Mouse (Mus musculus) adrenal gland, adult 18-20 months (tissue): ENCODE measurements at regions not wholly inside any gene's neighbourhood (a gene's known extent, or its start where the extent isn't known, plus 50 kb on each side); places are given as distances from the start of the nearest gene placed in this dataset.
A peak's percentile ranks its signal among the peaks of the same experiment; 100 is the strongest.

Experiments used
- DNase-seq, 2 experiments: peaks; one replicate each; pipeline ENCODE4 v3.0.0; 2021 to 2022; ENCODE audit warnings: low spot score in 2 of 2

- no peak for DNase-seq
Observed at GRCm38 (mm10) chr10:98291617-98292016, 565.1 kb upstream of the C030005K15Rik start.

- no peak for DNase-seq
Observed at GRCm38 (mm10) chr10:98292140-98292539, 565.6 kb upstream of the C030005K15Rik start.

- DNase-seq = no peak
Observed at GRCm38 (mm10) chr10:98305667-98306066, 579.1 kb upstream of the C030005K15Rik start.

- no peak for DNase-seq
Observed at GRCm38 (mm10) chr10:98309667-98310066, 583.1 kb upstream of the C030005K15Rik start.

GRCm38 (mm10) chr10:98311403-98311802, 584.8 kb upstream of the C030005K15Rik start:
- DNase-seq = no peak

GRCm38 (mm10) chr10:98318416-98318815, 591.9 kb upstream of the C030005K15Rik start:
- DNase-seq = no peak

GRCm38 (mm10) chr10:98323846-98324245, 590.4 kb upstream of the Atp2b1 start:
- DNase-seq = no peak

- no peak for DNase-seq
Observed at GRCm38 (mm10) chr10:98324591-98324990, 589.6 kb upstream of the Atp2b1 start.

- DNase-seq = no peak
Observed at GRCm38 (mm10) chr10:98325720-98326119, 588.5 kb upstream of the Atp2b1 start.

- DNase-seq = no peak
Observed at GRCm38 (mm10) chr10:98332682-98333081, 581.5 kb upstream of the Atp2b1 start.

GRCm38 (mm10) chr10:98333411-98334067, 580.7 kb upstream of the Atp2b1 start:
- DNase-seq = no peak

GRCm38 (mm10) chr10:98343827-98344226, 570.4 kb upstream of the Atp2b1 start:
- DNase-seq = no peak

- peak; percentile 9 to 43 for DNase-seq
Observed at GRCm38 (mm10) chr10:98349466-98349865, 564.7 kb upstream of the Atp2b1 start.

GRCm38 (mm10) chr10:98350318-98350926, 563.8 kb upstream of the Atp2b1 start:
- DNase-seq = no peak

- DNase-seq = no peak
Observed at GRCm38 (mm10) chr10:98352061-98352460, 562.1 kb upstream of the Atp2b1 start.

- DNase-seq = no peak
Observed at GRCm38 (mm10) chr10:98354486-98354885, 559.7 kb upstream of the Atp2b1 start.

- DNase-seq = no peak
Observed at GRCm38 (mm10) chr10:98364604-98365003, 549.6 kb upstream of the Atp2b1 start.

- DNase-seq = no peak
Observed at GRCm38 (mm10) chr10:98372561-98372960, 541.6 kb upstream of the Atp2b1 start.

- DNase-seq = no peak
Observed at GRCm38 (mm10) chr10:98373314-98373713, 540.9 kb upstream of the Atp2b1 start.

GRCm38 (mm10) chr10:98374684-98375083, 539.5 kb upstream of the Atp2b1 start:
- no peak for DNase-seq

- DNase-seq = no peak
Observed at GRCm38 (mm10) chr10:98388543-98388942, 525.7 kb upstream of the Atp2b1 start.

- no peak for DNase-seq
Observed at GRCm38 (mm10) chr10:98399864-98400263, 514.3 kb upstream of the Atp2b1 start.
